Mouse (Mus musculus) cerebellum, adult 8-10 months (tissue): ENCODE data around the gene Ccdc122.

ENCODE experiments used
- DNase-seq: peaks from one replicate; pipeline ENCODE4 v3.0.0; 2022

The Ccdc122 gene

DNA sequence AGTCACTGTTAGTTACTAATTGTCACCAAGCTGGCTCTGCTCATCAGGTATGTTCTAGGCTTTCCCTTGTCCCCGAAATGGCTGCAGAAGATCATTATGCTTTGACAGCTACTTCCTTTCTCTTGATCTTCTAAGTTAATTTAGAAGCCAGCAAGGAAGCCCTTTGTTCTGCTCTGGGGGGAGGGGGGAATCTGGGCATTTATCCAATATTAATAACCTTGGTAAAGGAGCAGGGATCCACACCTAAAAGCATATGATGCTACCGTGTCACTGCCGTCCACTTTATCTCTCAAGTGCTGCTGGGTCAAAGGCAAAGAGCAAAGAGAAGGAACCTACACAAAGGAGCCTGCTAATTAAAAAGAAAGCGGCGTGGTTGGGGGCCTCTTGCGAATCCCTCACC lies 100.4 kb downstream of the Ccdc122 start:
- DNase-seq: no peak

DNA sequence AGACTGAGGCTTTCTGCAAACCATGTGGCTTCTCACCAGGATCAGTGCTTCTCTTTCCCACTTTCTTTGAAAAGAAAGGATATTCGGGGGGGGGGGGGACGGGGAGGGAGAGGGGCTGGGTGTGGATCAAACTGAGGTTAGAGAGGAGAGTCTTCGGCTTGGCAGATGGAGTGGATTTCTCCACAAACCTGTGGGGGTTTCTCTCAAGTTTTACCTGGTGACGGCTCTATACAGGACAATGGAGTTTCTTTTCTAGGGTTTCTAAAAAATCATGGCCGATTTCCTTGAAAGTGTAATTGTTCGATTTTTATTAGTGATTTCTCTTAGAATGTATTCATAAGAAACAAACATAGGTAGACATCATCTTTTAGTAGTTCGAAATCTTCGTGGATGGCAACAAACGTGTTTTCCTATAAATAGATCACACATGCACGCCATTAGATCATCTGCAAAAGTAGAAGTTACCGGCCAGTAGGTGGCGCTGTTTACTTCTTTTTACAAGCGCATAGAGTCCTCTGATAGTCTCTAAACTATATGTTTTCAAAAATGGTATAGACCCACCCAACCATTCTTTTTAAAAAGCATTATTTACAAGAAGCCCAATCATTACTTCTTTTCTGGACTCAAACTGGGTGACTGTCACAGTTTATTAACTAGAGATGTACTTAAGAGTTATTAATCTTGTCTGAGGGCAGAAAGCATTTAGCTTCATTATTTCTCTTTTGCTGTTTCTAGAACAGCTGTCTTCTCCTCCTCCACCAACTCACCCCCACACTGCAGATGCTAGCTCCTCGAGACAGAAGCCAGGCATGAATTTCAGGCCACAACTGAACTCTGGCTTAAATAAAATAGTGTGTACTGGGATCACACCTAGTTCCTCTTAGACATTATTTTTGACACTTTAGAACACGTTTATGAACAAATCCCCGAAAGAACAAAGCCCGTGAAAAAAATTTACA lies 105.0 kb downstream of the Ccdc122 start:
- DNase-seq: peak; percentile 76

DNA sequence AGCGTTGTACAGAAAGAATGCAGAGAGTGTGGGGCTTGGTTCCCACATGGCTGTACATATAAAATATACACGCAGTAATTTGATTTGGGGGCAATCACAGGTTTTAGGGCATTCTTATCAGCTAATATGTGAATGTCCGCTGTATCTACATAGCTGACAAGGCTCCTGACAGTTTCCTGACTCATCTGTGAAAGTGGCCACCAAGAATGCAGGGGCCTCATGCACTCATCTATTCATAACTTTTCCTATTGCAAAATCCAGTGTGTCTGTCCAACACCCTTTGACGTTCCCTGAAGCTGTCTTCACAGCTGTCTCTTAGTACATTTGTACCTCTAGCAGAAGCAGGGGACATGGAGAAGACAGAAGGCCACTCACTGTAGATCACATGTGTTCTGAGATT lies 108.5 kb downstream of the Ccdc122 start:
- DNase-seq: no peak

DNA sequence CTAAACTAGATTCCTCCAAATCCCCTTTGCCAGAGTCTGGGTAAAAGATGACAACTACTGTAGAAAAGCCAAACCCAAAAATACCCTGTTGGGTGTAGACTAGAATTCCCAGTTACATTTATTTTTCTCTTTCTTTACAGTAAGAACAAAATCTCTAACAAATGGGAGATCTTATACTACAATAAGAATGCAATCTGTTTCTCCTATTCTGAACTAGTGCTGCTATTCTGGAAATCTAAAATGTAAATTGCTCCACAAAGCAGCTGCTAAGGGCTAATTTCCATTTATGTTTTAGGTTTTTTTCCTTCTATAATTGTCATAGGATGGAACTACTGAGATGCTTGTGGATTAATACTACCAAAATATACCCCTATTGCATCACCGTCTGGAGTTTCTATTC lies 111.1 kb downstream of the Ccdc122 start:
- DNase-seq: no peak

DNA sequence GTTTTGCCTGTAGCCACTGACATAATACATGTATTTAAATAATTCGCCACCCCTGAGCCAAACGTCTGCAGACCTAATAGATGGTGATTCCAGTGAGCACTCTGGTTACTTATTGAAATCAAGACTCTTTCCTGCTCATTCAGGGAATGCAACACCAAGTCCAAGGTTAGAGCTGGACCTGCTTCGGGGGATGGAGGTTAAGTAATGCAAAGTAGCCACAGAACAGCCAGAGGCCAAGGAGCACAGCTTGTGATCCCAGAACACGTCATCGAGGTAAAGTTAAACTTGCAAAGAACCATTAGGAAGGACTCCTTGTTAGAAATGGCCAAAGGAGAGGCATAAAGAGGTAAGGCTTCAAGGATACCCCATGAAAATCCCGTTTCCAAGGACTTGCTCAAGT lies 114.0 kb downstream of the Ccdc122 start:
- no peak for DNase-seq

DNA sequence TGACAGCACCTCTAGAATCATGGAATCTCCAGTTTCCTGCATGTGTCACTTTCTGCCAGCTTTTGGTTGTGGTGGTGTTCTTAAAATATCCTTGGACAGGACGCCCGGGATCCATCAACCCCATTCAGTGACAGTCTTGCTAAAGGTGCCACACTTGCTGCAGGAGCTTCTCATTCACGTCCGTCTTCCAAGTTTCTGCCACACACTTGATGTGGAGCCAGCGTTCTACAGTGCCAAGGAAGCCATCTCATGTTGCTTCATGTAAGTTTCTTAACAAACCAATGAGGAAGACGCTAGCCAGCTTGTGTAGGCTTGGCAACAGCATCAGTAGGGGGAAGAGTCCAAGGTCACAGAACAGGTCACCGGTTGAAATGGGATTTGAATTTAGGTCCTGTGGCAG lies 114.9 kb downstream of the Ccdc122 start:
- DNase-seq: no peak

DNA sequence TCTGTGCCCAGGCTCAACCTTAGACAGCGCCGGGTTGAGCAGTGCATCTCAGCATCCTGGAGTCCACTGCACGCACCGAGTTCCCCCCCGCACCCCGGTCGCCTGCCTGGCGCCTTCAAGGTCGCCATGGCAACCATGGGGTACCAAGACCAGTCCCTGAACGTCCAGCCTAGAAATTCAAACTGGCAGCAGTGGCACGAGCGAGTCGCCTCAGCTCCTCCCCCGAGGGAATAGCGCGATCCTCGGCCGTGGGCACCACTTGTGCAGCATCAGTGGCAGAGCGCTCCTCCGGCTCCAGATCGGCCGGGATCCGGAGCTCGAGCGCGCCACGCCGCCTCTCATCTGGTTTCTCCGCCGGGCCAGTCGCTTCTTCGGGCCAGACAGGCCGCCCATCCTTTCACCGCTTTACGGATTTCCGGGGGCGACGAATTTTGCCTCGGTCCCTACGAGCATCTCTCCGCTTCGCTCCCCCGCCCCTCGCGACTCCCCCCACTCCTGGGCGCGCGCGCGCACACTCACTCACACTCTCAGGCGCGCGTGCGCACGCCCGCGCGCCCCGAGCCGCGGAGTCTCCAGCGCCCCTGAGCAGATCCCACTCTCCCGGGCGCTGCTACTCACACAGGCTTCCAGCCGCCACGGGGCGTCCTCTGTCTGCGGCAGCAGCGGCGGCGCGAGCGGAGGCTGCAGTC lies 119.8 kb downstream of the Ccdc122 start, which contains the start of gene Enox1:
Enox1 (plus strand) TSS at position 542 of the 689 bp plus-strand sequence.
- peak; percentile 78 for DNase-seq

DNA sequence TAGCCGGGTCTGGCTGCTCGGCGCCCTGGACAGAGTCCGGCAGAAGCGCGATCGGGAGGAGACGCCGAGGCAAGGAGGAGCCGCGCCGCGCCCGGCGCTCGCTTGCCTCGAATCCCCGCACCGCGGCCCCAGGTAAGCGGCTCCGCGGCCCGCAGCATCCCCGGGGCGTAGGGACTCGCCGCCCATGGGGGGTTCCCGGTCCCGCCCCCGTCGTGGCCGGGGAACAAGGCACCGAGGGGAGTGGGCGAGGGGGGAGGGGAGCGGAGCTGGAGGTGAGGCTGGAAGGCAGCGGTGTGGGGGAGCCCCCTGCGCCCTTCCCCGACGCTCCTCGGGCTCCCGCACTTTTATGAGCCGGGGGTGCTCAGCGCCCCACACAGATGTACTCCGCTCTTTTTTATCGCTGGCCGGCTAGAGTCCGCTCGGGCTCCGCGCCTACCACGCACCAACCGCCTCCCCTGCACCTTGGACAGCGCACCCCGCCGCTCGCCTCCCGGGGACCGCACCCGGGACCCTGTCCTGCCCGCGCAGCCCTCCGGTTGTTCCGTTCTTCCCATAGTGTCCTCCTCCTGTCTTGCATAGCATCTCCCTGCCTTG lies 120.4 kb downstream of the Ccdc122 start:
- DNase-seq: no peak

DNA sequence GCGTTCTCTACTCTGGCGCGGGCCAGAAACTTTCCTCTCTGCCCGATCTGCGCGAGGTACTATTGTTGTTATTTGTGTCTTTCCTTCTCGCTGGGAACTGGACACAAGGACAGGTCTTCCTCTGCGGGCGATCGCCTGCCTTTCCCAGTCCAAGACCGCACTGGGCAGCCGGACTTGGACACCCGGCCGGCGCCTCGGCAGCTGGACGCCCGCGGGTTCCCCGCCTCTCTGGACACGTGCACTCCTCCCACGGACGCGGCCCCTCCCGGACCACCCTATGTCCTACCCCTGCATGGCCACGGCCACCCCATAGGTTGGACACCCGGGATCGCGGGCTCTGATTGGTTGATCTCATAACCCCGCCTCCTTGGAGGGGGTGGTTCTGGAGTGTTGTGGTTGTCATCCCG lies 120.9 kb downstream of the Ccdc122 start:
- peak; percentile 86 for DNase-seq

DNA sequence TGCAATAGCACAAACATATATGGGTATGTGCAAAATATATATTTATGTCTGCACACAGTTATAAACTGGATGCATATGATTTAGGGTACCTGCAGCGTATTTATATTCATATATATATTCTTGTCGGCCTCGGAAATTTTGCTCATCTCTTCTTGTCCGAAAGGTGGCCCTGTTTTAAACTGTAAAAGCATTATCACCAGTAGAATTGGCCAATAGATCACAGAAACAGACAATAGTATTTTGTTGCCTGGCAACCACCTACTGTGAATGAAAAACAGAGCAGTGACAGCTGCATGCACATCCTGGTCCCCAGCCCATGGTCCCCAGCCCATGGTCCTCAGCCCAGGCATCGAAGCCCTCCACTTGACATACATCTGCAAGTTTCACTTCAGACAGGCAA lies 122.8 kb downstream of the Ccdc122 start:
- DNase-seq: no peak
